Mouse (Mus musculus) activated CD4-positive, CD25-positive, alpha-beta regulatory T cell, adult 4 months (primary cell): ENCODE measurements around the gene Spast. TPM values are rescaled to one million over a fixed set of nuclear protein-coding genes. Genes with fewer than 3 reads are reported as not detected.
"Not testable (repeated sequence)": the region's sequence is repeated elsewhere in the genome, so short reads cannot be mapped to it uniquely, and the experiment has no call there.

Experiments used
- ATAC-seq: one replicate; pipeline ENCODE4 v1.8.0; 2017
- polyA plus RNA-seq, 2 experiments: library from polyadenylated mRNA; unstranded; fragments of 100-300 nt; shearing (Covaris generic); gene quantifications; one replicate each; pipeline ENCODE4 v1.2.1; 2017

The Spast gene
- 10 to 100 TPM in 1 of 2 experiments, 1 to 10 TPM in 1; 8.9 to 10.1 TPM for polyA plus RNA-seq

DNA sequence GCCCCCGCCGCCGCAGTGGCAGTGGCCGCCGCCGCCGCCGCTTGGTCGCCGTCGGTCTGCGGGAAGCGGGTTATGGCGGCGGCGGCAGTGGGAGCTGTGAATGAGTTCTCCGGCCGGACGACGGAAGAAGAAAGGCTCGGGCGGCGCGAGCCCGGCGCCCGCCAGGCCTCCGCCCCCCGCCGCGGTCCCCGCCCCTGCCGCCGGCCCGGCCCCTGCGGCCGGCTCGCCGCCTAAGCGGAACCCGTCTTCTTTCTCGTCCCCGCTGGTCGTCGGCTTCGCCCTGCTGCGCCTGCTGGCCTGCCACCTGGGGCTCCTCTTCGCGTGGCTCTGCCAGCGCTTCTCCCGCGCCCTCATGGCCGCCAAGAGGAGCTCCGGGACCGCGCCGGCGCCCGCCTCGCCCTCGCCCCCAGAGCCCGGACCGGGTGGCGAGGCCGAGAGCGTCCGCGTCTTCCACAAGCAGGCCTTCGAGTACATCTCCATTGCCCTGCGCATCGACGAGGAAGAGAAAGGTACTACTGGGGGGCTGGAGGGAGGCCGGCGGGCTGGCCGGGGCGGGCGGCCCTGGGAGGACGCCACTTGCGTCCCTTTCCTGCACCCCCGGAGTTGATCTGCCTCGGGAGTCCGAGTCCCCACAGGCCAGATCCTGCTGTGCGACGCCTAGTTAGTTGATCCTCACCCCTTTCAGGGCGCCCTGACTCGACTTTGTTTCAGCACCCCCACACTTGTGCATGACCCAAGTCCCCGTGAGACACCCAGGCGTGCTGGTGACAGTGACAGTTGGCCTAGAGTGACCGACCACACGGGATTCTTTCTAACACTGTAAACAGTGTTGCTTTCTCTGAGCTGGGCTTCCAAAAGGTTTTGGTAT is at the start of gene Spast:
Gene Spast, plus strand, starts transcription at position 51 of the 868 bp plus-strand sequence.
- ATAC-seq = peak; percentile 49

DNA sequence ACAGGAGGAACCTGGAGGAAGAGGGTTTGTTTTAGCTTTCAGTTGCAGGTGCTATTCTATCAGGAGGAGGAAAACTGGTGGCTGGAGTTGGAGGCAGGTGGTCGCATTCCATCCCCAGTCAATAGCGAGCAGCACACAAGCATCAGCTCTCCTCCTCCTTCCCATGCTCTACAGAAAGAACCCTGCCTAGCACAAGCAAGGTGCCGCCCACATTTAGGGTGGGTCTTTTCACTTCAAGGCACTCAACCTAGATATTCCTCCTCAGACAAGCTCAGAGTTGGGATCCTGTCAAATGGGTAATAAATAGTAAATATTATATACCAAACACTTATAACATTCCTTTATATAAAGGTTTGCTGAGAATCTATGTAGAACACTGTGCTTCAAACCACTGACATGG is 48.6 kb upstream of the Spast start:
- no peak for ATAC-seq

DNA sequence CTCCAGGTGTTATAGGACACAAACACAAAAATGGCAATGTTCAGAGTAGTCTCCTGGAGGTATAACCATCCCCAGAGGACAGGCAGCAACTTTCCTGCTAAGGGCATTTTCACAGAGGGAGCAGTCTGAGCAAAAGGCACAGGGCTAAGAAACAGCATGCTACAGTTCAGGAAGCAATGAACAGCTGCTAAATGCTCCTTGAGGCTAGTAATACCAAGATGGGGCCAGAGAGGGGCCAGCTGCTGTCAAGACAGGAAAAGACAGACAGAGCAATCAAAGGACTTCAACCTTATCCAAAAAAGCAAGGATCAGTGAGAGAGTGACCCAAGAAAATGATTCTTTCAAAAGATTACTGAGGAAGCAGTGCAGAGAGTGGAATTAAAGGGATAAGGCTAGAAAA is 47.9 kb upstream of the Spast start:
- no peak for ATAC-seq

DNA sequence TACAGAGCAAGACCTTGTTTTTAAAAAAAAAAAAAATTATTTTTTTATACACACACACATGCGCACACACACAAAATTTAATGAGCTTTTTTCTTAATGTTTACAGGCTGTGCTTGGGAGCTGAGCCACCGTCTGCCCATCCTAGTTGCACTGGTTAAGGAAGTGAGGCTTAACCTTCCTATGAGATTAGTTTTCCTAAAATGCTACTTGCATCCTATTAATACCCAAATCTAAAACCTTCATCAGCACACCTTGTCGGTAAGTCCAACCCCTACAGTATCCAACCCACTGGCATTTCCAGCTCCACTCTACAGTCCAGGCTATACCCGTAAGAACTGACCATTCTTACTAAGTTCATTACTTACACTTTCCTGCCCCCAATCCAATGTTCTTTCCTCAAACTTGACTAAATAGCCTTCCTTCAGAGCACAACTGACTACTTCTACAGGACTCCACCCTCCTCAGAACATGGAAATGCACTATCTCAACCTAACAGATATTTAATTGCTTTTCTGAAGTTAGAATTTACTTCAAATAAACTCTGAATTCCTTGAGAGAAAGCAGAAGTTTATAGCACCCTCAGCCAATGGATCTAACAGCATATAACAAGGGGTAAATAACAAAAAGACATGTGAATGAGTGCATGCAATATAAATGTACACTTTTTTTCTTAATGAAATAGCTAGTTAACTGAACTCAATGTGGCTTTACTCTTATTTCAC is 47.0 kb upstream of the Spast start:
- ATAC-seq = no peak

DNA sequence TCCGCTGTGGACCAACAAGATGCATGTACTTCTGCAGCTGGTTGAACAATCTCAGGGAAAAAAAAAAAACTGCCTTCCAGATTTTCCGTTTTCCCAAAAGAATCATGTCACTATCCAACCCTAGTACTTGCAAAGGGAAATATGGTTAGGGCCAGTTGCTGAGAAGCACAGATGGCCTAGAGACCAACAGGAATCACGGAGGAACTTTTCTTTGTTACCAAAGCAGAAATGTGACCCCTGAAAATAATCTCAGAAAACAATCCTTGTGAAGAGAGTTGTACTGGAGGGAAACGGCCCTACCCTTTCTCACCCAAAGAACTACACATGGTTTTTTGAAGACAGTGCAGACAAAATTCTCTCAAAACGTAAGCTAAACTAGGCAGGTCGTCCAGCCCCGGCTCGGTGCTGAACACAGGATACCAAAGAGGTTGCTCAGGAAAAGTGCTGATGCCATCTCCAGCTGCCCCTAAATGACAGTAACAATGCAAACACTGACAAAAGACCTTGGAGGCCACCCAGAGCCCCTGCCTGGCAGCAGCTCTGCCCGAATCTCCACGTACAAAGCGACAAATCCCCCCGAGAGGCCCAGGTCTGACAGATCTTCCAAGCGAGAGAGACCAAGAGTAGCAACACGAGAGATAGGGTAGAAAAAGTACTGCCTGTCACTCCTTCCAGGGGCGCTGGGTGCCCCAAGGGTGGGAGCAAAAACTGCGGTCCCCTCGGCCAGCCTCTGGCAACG is 44.9 kb upstream of the Spast start:
- ATAC-seq = peak; percentile 17

DNA sequence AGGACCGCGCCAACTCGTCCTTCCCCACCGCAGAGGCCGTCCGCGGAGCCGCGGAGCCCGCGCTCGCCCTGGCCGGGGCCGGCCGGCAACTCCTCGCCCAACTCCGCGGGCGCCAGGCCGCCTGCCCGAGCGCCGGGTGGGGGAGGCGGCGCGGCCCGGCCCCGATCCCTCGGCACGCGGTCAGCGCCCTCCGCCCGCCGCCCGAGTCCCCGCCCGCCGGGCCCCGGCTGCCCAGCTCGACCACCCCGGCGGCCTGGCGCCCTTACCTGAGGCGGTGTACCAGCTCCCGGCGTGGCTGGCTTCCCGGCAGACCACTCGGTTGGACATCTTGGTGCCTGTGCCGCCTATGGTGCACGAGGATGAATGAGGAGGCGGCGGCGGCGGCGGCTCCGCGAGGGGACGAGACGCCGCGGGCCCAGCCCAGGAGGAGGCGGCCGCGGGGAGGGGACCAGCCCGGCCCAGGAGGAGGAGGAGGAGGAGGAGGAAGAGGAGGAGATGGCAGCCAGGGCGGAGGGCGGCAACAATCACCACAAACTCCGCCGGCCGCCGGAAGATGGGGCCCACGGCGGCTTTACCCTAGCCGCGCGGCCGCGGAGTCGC is 44.3 kb upstream of the Spast start:
- ATAC-seq = peak; percentile 80

DNA sequence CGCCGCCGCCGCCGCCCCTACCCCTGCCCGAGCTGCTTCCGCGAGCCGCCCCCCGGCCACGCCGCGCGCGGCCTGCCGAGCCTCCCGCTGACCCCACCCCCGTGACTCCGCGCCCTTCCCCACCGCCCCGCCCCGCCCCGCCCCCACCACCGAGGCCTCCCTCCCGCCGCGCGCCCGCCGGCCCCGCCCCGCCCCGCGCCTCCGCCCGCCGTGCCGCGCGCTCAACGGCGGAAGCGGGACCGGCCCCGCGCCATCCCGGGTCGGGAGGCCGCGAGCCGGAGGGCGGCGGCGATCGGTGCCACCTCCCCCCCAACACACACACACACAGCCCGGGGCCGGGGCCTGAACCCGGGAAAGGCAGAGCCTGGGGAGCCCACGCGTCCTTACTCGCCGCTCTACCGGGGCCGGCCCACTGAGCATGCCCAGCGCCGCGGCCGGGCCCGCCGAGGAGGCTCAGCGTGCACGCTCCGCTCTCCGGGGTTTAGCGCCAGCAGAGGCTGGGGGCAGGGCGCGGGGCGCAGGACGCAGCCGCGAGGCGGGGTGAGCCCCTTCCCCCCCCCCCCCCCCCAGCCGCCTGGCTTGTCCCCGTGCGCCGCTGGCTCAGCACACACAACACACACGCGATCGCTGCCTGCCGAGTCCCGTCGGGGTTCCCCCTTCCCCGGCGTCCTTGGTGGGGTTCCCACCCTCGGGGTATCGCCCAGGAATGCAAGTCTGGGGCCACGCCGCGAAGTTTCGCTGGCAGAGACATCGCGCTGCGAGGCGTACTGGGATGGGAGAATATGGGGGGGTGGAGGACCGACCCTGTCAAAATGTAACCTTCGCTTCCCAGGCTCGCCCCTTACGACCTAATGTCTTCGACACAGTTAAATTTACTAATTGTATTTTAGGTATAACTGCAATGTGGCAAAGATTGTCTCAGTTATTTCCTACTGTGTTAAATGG is 43.5 kb upstream of the Spast start, which contains the start of gene Memo1:
Gene Memo1, minus strand, starts transcription at position 496 of the 945 bp plus-strand sequence.
- ATAC-seq = peak; percentile 55

DNA sequence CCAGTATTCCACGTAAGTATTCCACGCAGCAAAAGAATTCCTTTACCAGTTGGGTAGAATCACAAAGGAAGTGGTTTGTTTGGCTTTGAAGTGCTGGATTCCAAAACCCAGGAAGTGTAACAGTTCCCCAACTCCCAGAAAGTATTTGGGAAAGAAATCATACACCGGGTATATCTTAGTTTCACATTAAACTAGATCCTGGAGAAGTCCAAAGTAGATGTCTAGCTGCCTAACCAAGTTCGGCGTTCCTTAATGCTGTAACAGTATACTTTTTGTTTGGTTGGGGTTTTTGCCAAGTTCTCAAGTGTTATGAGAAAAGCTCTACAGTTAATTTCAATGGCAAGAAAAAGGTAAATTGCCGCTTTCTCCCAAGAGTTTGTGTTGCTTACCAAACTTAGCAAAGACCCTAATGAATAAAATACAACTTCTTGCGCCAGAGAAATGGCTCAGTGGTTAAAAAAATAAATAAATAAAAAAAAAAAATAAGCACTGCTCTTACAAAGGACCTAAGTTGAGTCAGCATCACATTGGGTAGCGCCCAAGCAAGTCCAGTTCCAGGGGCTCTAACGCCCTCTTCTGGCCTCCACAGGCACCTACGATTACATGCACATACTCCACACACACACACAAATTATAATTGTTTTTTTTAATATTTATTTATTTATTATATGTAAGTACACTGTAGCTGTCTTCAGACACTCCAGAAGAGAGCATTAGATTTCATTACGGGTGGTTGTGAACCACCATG is 42.5 kb upstream of the Spast start:
- no peak for ATAC-seq

DNA sequence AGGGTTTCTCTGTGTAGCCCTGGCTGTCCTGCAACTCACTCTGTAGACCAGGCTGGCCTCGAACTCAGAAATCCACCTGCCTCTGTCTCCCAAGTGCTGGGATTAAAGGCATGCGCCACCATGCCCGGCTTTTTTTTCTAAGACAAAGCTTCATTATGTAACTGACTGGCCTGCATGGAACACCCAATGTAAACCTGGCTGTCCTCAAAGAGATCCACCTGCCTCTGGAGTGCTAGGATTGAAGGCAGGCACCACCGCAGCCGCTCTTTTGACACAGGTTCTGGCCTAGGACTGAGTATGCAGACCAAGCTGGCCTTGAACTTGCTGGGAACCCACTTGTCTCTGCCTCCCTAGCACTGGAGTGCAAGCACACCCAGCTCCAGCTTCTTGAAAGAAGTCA is 41.8 kb upstream of the Spast start:
- ATAC-seq = not testable (repeated sequence)

DNA sequence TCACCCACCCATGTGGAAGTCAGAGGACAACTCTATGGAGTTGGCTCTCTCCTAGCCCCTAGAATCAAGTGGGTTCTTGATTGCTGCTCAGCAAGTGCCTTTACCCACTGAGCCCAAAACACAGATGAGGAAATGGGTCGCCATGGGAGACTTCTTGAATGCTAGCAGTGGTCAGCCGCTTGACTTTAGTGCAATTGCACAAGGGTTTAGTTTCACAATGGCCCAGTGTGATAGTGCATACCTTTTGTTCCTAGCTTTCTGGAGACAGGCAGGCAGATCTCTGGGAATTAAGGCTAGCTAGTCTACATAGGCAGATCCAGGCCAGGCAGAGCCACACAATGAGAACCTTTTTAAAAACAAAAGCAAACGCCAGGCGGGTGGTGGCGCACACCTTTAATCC is 38.7 kb upstream of the Spast start:
- ATAC-seq = no peak

DNA sequence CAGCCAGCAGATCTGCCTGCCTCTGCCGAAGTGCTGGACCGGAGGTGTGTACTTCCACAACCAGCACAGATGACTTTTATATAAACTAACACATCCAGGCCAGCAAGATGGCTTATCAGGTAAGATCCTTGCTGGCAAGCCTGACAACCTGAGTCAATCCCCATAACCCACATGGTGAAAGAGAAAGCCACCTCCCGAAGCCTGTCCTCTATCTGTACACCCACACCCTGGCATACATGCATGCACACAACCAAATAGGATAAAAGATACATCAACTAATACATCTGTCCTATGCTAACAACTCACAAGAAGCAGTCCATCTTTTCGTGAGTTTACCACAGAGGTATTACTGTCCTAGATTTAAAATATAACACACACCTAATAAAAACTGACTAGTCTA is 34.7 kb upstream of the Spast start:
- no peak for ATAC-seq

DNA sequence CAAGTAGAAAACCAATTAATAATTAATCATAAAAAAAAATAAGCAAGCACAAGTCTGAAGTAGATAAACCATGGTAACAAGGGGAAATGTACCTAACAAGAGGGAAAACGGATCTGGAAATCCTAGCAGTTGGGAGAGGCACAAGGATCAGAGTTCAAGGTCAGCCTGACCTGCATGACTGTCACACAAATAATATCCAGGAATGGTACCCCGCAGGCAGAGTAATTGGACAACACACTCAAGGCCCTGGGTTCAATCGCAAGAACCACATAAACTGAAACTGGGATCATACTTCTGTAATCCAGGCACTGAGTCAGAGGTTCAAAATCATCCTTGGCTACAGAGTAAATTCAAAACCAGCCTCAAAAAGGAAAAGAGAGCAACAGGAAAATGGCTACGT is 33.2 kb upstream of the Spast start:
- ATAC-seq = no peak

DNA sequence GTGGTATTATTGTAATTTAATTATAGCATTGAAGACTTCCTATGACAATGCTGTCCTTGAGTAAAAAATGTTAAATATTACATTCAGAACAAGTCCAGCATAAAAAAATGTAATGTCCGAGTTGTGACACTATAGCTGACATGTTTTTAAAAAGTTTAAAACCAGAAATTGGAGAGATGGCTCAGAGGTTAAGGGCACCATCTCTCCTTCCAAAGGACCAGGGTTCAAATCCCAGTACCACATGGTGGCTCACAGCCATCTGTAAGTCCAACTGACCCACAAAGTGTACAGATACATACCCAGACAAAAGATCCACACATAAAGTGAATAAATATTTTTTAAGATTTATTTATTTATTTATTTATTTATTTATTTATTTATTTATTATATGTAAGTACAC is 32.8 kb upstream of the Spast start:
- ATAC-seq = no peak

DNA sequence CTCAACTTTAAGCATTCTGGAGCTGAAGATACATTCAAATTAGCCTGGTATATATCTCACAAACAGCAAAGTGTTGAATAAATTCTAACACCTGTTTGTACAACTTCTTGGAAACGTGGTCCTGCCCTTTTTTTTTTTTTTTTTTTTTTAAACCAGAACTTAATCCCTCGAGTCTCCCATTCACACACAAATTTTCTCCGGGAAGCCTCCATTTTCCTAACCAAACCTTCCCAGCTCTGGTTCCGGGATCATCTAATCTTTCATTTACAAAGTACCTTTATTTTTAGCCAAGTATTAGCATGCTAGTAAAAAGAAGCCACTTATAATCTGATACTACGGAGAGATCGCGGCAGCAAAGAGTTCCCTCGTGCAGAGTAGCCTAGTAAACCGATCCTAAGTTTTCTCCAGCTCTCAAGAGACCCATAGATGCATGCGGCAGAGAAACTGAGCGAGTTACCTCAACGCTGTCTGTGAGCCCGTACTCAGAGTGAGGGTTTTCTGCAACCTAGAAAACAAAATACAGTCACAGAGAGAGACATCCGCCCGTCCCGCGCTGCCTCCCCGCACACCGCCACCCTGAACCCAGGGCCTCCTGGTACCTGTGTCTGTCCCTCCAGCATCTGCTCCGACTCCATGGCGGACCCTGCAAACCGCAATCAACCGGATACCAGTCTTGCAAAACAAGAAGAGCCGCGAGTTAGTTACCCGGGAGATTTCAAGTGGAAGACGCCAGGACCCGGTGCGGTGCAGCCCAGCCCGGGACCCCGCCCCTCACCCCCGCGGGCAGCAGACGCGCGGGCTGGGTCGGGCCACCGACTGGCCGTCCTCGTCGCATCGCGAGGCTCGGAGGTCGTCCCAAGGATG is 23.1 kb upstream of the Spast start:
- ATAC-seq = peak; percentile 62

DNA sequence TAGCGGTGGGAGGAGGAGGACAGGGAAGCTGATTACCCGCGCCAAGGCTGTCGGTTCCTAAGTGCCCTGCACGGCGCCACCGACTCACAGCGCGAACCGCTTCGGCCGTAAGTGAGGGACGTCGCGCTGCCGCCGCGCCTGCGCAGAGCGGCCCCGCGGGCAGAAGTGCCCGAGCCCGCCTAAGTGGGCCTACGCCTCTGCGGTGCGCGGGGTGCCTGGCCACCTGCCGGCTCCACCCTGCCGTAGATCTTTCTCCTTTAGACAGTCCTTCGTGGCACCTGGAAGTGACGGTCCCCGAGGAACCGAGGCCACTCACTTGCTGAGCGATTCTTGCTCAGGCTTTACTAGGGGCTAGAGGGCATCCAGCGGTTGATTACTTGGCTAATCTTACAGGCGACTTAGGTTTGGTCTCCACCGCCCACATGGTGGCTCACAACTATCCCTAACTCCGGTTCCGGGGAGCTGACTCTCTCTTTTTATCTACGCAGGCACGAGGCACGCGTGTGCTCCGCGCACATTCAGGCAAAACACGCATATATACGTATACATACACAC is 22.4 kb upstream of the Spast start:
- ATAC-seq = peak; percentile 82

DNA sequence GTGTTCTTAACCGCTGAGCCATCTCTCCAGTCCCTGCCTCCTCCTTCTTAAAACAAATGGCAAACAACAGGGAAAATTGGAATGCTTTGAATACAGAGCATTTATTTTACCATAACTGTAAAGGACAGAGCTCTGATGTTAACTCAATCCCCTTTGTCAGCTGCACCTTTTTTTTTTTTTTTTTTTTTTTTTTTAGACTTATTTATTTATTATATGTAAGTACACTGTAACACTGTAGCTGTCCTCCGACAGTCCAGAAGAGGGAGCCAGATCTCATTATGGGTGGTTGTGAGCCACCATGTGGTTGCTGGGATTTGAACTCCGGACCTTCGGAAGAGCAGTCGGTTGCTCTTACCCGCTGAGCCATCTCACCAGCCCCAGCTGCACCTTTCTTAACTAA is 20.1 kb upstream of the Spast start:
- no peak for ATAC-seq

DNA sequence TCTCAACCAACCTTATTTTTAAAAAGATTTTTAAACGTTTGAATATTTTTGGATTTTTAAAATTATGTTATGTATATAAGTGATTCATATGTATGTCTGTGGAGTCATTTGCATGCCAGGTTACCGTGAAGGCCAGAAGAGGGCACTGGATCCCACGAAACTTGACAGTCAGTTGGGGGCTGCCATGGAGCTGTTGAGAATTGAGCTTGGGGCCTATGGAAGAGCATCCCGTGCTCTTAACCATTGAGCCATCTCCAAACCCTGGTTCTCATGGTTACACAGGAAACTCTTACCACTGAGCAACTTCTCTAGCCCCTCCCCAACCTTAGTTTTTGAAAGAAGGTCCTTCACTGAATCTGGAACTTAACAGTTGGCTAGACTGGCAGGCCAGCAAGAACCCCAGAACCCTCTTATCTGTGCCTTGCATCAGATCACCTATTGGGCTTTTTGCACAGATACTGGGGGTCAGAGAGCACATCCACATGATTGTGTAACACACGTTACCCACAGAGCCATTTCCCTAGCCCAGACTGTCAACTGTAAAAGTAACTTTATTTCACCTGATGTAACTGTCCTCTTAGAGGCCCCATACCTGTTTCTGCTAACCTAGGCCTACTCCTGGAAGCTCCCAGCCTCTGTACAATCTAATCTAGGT is 16.3 kb upstream of the Spast start:
- no peak for ATAC-seq

DNA sequence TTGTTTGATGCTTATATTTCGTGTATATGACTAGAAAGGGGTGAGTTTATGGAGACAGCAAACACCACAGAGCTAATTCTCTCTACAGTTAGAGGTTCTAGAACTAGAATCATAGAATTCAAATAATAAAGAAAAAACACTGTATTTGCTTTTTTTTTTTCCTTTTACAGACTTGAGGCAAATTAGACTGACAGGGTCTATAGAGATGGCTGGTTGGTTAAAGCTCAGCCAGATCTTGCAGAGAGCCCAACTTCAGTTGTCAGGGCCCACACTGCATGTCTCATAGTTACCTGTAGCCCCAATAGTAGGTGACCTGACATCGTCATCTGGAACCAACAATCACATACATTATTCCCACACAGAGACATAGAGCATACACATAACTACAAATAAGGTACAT is 14.9 kb upstream of the Spast start, which contains the start of gene Dpy30:
Gene Dpy30, minus strand, starts transcription at position 101 of the 400 bp plus-strand sequence.
- ATAC-seq = no peak

DNA sequence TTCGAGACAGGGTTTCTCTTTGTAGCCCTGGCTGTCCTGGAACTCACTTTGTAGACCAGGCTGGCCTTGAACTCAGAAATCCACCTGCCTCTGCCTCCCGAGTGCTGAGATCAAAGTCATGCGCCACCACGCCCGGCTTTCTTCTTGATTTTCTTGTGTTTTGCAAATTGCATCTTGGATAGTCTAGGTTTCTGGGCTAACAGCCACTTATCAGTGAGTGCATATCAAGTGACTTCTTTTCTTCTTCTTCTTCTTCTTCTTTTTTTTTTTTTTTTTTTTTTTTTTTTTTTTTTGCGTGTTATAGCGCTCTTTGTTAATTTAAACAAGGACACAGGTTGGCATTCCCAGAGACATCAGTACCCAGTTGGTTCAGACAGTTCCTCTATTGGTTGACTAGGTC is 11.6 kb upstream of the Spast start:
- not testable (repeated sequence) for ATAC-seq
